Mouse (Mus musculus): Measurements from ENCODE around the gene Acad11. TPM values are rescaled to one million over a fixed set of nuclear protein-coding genes. Genes with fewer than 3 reads are reported as not detected.
A peak's percentile ranks its signal among the peaks of the same experiment; 100 is the strongest.

Acad11 gene
- polyA plus RNA-seq, 1 experiment from 2014 or later: 9.4 TPM

DNA sequence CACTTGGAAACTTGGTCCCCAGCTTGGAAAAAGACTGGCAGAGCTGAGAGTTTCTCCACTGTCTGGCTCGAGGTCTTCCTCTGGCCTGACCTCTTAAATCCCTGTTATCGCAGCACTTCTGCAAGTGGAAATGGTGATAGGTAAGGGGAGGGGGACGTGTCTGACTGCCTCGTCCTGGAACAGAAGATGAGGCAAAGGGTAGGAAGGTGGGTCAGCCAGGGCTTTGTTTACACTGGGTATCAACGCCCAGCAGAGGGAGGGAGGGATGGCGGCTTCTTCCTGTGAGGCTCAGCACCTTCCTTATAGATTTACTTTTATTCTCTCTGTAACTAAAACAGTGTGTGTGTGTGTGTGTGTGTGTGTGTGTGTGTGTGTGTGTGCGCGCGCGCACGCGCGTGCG, 79.6 kb downstream of the Acad11 start:
- no peaks in the 10 kb centered on the region for H3K9me3 ChIP-seq (ENCODE audit: low read depth, low read length)
- no peaks in the 10 kb centered on the region for H3K27me3 ChIP-seq (ENCODE audit: insufficient read depth, low read length)
- no peak overlapping the region for H3K9ac ChIP-seq
- H3K4me2 ChIP-seq: no peak overlapping the region
- H3K27ac ChIP-seq (ENCODE audit: low read depth): no peak overlapping the region
- 65% methylated on average over 14 of the region's 14 CpGs for WGBS
- DNase-seq (no peak), ATAC-seq (ENCODE audit: insufficient read depth) (no peak)
- TF ChIP-seq CTCF (IDR thresholded peaks at IDR 0.05; ENCODE audit: low read depth): no peak
- no peaks in the 10 kb centered on the region for H3K4me1 ChIP-seq (ENCODE audit: insufficient read depth)
- H3K36me3 ChIP-seq (ENCODE audit: insufficient read depth): no peaks in the 10 kb centered on the region
- H3K4me3 ChIP-seq (ENCODE audit: low read depth, low read length): no peak overlapping the region

DNA sequence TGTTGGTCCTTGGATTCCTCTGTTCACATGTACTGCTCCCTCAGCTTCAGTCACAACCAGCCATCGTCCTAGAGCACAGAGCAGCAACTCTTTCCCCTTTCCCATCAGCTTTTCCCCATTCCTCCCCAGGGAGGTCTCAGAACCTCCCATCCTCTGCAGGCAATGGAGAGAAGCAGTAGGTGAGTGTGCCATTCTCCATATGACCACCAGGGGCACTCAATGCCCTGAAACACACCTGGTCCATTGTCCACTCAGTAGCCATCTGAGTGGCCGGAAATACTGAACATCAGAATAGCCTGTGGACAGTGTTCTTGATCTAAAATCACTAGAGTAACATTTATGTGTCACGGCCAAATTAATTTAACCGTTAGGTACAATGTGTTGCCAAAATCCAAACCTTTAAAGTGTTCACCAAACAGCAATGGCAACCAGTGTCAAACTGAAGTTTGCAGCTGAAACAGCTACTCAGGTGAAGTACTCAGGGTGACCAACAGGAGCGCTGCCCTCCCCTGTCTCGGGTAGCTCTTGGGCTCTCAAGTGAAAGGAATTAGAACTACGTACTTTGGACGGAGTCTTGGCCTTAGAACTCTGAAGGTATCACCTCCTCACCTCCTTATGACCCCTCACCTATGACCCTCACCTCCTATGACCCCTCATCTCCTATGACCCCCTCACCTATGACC, 81.3 kb downstream of the Acad11 start:
- DNase-seq (no peak), ATAC-seq (ENCODE audit: insufficient read depth) (no peak)
- H3K4me1 ChIP-seq (ENCODE audit: insufficient read depth): no peaks in the 10 kb centered on the region
- H3K27me3 ChIP-seq (ENCODE audit: insufficient read depth, low read length): no peaks in the 10 kb centered on the region
- no peak overlapping the region for H3K27ac ChIP-seq (ENCODE audit: low read depth)
- 83% methylated on average over 8 of the region's 8 CpGs for WGBS
- H3K4me2 ChIP-seq: no peak overlapping the region
- no peak overlapping the region for H3K4me3 ChIP-seq (ENCODE audit: low read depth, low read length)
- no peak overlapping the region for H3K9ac ChIP-seq
- peak; percentile 61 for TF ChIP-seq CTCF (IDR thresholded peaks at IDR 0.05; ENCODE audit: low read depth)
- no peaks in the 10 kb centered on the region for H3K9me3 ChIP-seq (ENCODE audit: low read depth, low read length)
- no peaks in the 10 kb centered on the region for H3K36me3 ChIP-seq (ENCODE audit: insufficient read depth)

DNA sequence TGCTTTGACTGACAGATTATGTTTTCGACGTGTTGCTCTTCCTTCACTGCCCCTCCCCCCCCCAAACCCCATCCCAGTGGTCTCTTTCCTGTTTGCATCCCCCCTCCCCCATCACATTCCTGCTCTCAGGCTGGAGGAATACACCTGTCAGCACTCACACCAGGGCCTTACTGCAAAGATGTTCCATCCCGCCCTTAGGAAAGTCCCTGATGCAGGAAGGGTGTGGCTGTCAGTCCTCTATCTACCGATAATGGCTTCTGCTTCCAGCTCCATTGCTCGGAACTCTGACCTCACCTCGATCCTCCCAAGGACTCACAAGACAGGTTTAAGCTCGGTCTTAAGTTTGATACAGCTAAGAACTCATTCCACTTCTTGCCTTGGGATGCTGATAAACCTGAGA, 83.5 kb downstream of the Acad11 start:
- WGBS: 70% methylated on average over 7 of the region's 7 CpGs
- ATAC-seq (ENCODE audit: insufficient read depth) (no peak), DNase-seq (no peak)
- Histone ChIP-seq H3K9ac (no peak overlapping the region), H3K4me1 (ENCODE audit: insufficient read depth) (no peaks in the 10 kb centered on the region), H3K36me3 (ENCODE audit: insufficient read depth) (peaks cover 8% of the 10 kb centered on the region), H3K27ac (ENCODE audit: low read depth) (no peak overlapping the region), H3K4me2 (no peak overlapping the region), H3K4me3 (ENCODE audit: low read depth, low read length) (no peak overlapping the region), H3K9me3 (ENCODE audit: low read depth, low read length) (no peaks in the 10 kb centered on the region), H3K27me3 (ENCODE audit: insufficient read depth, low read length) (no peaks in the 10 kb centered on the region)
- no peak for TF ChIP-seq CTCF (IDR thresholded peaks at IDR 0.05; ENCODE audit: low read depth)

DNA sequence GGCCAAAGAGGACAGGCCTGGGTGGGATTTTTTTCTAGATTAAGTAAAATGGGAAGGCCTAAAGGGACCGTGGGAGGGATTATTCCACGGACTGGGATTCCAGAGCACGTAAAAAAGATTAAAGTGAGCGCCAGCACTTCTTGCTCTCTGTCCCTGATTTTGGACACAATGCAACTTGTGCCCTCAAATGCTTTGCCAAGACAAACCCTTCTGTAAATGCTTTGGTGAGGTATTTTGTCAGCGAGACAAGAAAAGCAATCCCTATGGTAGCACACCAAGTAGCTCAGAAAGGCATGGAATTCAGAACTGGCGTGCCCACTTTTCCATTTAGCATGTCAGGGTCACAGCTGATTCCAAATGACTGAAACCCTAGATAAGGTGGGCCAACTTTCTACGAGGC, 85.8 kb downstream of the Acad11 start:
- 89% methylated on average over 7 of the region's 7 CpGs for WGBS
- no peak overlapping the region for H3K9ac ChIP-seq

DNA sequence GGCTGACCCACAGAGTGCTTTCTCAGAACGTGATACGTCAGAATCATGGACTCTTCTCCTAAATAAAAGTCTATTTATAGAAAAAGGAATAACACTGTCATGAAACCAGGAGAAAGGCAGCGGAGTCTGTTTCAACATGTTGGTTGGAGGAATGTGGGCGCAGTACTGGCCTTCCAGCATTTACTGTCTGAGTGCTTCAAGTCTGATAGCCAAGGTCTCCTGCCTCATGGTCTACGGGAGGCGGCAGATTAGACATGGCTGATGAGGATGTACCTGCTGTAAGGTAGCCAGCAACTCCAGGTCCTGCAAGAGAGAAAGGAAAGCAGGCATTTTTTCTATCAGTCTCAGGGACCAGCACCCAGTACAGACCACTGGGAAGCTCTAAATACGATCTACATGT, 88.9 kb downstream of the Acad11 start:
- no peaks in the 10 kb centered on the region for H3K27me3 ChIP-seq (ENCODE audit: insufficient read depth, low read length)
- no peak overlapping the region for H3K4me3 ChIP-seq (ENCODE audit: low read depth, low read length)
- peaks cover 60% of the 10 kb centered on the region for H3K36me3 ChIP-seq (ENCODE audit: insufficient read depth)
- H3K4me2 ChIP-seq: no peak overlapping the region
- no peaks in the 10 kb centered on the region for H3K9me3 ChIP-seq (ENCODE audit: low read depth, low read length)
- 88% methylated on average over 7 of the region's 7 CpGs for WGBS
- H3K9ac ChIP-seq: no peak overlapping the region
- ATAC-seq (ENCODE audit: insufficient read depth): no peak
- no peak overlapping the region for H3K27ac ChIP-seq (ENCODE audit: low read depth)
- no peaks in the 10 kb centered on the region for H3K4me1 ChIP-seq (ENCODE audit: insufficient read depth)
- DNase-seq: no peak
- no peak for TF ChIP-seq CTCF (IDR thresholded peaks at IDR 0.05; ENCODE audit: low read depth)

More for the DNA sequence above, 85.8 kb downstream of the Acad11 start:
- H3K27me3 ChIP-seq (ENCODE audit: insufficient read depth, low read length): no peaks in the 10 kb centered on the region
- H3K9me3 ChIP-seq (ENCODE audit: low read depth, low read length): no peaks in the 10 kb centered on the region
- H3K4me1 ChIP-seq (ENCODE audit: insufficient read depth): no peaks in the 10 kb centered on the region
- no peak overlapping the region for H3K4me2 ChIP-seq
- H3K36me3 ChIP-seq (ENCODE audit: insufficient read depth): peaks cover 29% of the 10 kb centered on the region
- no peak for DNase-seq
- H3K4me3 ChIP-seq (ENCODE audit: low read depth, low read length): no peak overlapping the region
- no peak overlapping the region for H3K27ac ChIP-seq (ENCODE audit: low read depth)
- no peak for TF ChIP-seq CTCF (IDR thresholded peaks at IDR 0.05; ENCODE audit: low read depth)
- ATAC-seq (ENCODE audit: insufficient read depth): no peak

DNA sequence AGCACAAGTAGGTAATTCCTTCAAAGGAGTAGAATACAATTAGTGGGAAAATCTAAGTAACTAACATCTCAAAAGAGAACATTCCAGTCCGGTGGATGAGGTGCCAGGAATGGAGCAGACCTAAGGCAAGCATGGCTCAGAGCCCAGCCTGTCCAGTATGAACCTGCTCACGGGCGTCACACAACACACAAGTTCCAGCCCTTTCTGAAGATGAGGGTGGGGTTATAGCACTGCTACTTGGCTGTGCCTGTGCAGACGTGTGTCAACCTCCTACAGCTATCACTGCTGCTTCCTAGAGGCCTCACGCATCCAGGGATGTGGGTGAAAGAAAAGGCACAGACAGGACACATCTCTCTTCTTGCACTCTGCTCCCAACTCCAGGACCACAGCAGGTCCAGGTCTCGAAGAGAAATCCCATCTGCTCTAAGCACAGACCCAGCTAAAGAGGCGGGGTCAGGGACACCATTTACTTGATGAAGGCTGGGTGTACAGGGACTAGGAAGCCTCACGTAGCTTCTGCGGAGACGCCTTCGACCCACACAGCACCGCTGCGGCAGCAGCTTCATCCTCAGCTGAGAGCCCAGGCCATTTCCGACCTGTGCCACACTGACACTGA, 92.0 kb downstream of the Acad11 start:
- H3K4me1 ChIP-seq (ENCODE audit: insufficient read depth): no peaks in the 10 kb centered on the region
- H3K27ac ChIP-seq (ENCODE audit: low read depth): no peak overlapping the region
- H3K27me3 ChIP-seq (ENCODE audit: insufficient read depth, low read length): no peaks in the 10 kb centered on the region
- H3K4me2 ChIP-seq: no peak overlapping the region
- no peak overlapping the region for H3K9ac ChIP-seq
- no peak for TF ChIP-seq CTCF (IDR thresholded peaks at IDR 0.05; ENCODE audit: low read depth)
- no peak overlapping the region for H3K4me3 ChIP-seq (ENCODE audit: low read depth, low read length)
- peaks cover 88% of the 10 kb centered on the region for H3K36me3 ChIP-seq (ENCODE audit: insufficient read depth)
- 91% methylated on average over 14 of the region's 14 CpGs for WGBS
- DNase-seq: no peak
- 0 out of 2 replicates have a peak, but pooled peaks have one; percentile 31 for ATAC-seq (ENCODE audit: insufficient read depth)
- no peaks in the 10 kb centered on the region for H3K9me3 ChIP-seq (ENCODE audit: low read depth, low read length)

DNA sequence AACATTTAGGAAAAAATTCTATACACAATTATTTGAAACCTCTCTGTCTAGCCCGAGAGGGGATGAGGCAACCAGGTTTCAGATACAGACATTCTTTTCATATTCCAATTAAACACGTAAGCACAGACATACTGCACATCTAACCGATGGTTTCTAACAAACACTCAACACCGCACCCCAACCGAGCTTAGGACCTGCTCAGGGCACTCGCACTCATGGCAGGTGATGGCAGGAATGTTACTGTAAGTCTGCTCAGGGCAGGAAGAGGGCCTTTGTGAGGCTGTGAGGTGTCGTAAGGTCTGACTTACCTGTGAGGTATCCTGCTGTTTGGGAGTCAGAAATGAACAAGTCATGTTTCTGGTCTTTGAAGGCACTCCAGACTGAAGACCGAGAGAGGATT, 93.3 kb downstream of the Acad11 start:
- Histone ChIP-seq H3K27me3 (ENCODE audit: insufficient read depth, low read length) (no peaks in the 10 kb centered on the region), H3K36me3 (ENCODE audit: insufficient read depth) (peaks cover 94% of the 10 kb centered on the region), H3K9me3 (ENCODE audit: low read depth, low read length) (no peaks in the 10 kb centered on the region), H3K27ac (ENCODE audit: low read depth) (no peak overlapping the region), H3K4me1 (ENCODE audit: insufficient read depth) (no peaks in the 10 kb centered on the region), H3K4me2 (no peak overlapping the region), H3K9ac (no peak overlapping the region), H3K4me3 (ENCODE audit: low read depth, low read length) (no peak overlapping the region)
- DNase-seq (no peak), ATAC-seq (ENCODE audit: insufficient read depth) (no peak)
- WGBS: 95% methylated on average over 8 of the region's 8 CpGs
- TF ChIP-seq CTCF (IDR thresholded peaks at IDR 0.05; ENCODE audit: low read depth): no peak

Data from lung, embryonic 14.5 days (tissue).